Comparison of ENCODE assay signal across 8 mouse cellular contexts in genomic region chr11:66526046-66526980, GRCm38 (mm10). TPM values are rescaled to one million over a fixed set of nuclear protein-coding genes. Genes with fewer than 3 reads are reported as not detected.
DNase-seq lines count a peak whose midpoint lies in the region; ATAC-seq and TF ChIP-seq lines count a peak whose summit lies in the region.
"Had no signal": no experiment of that assay in that cellular context is flagged by ENCODE, and none has a peak within 500 bp of the region (broad histone marks: within the 10 kb centered on the region; RNA-seq: fewer than 3 reads in every experiment).

No protein-coding gene starts in this region.

- 2% methylated on average over 126 of the region's 126 CpGs for WGBS in embryonic facial prominence, embryonic 10.5 days
- under 1% methylated on average over 61 of the region's 126 CpGs for WGBS in midbrain, embryonic 12.5 days

- no peaks in the 10 kb centered on the region for H3K9me3 ChIP-seq in embryonic facial prominence, embryonic 10.5 days
- no peaks in the 10 kb centered on the region for H3K9me3 ChIP-seq in midbrain, embryonic 12.5 days

- peak overlapping the region; percentile 68 for H3K4me3 ChIP-seq in embryonic facial prominence, embryonic 10.5 days
- H3K4me3 ChIP-seq in midbrain, embryonic 12.5 days, result peak overlapping the region; percentile 70
- H3K4me3 ChIP-seq in testis, adult 2 months (ENCODE audit: control insufficient read depth, low read depth, low read length), result peak overlapping the region; percentile 76

- DNase-seq in ovary, postnatal 36 days (ENCODE audit: low spot score), result peak; percentile 61
- no peak for DNase-seq in ovary, postnatal 14 days (ENCODE audit: low spot score)
- peak; percentile 63 for DNase-seq in embryonic facial prominence, embryonic 10.5 days (ENCODE audit: low spot score)
- DNase-seq in heart, postnatal 10 days, result peak; percentile 4 to 15
- peak; percentile 19 to 23 for DNase-seq in left cerebral cortex, adult 8-10 months (ENCODE audit: low spot score in 2 of 2)

- ATAC-seq in midbrain, embryonic 12.5 days (ENCODE audit: low FRiP score, low read depth), result peak; percentile 83

- peaks cover 22% of the 10 kb centered on the region for H3K4me1 ChIP-seq in embryonic facial prominence, embryonic 10.5 days
- H3K4me1 ChIP-seq in midbrain, embryonic 12.5 days, result 0 out of 2 replicates have a peak, but pooled peaks cover 13% of the 10 kb centered on the region
- peaks cover 14% of the 10 kb centered on the region for H3K4me1 ChIP-seq in testis, adult 2 months (ENCODE audit: control insufficient read depth, insufficient read depth, low read length)

- H3K36me3 ChIP-seq in embryonic facial prominence, embryonic 10.5 days (replicated peaks), result no peaks in the 10 kb centered on the region
- H3K36me3 ChIP-seq in midbrain, embryonic 12.5 days, result no peaks in the 10 kb centered on the region
- no peaks in the 10 kb centered on the region for H3K36me3 ChIP-seq in testis, adult 2 months (ENCODE audit: control insufficient read depth, insufficient read depth, low read length)

- no peak for TF ChIP-seq CTCF in testis, adult 2 months (IDR thresholded peaks at IDR 0.05; ENCODE audit: control insufficient read depth, insufficient read depth, insufficient replicate concordance, low read depth, low read length)

- intact Hi-C loops in heart, postnatal 10 days (cut with DNase I), result no loop called here

- peak overlapping the region; percentile 68 for H3K9ac ChIP-seq in midbrain, embryonic 12.5 days (replicated peaks)

- H3K27ac ChIP-seq in embryonic facial prominence, embryonic 10.5 days (replicated peaks), result peak overlapping the region; percentile 65
- H3K27ac ChIP-seq in midbrain, embryonic 12.5 days (replicated peaks), result peak overlapping the region; percentile 60
- H3K27ac ChIP-seq in testis, adult 2 months (ENCODE audit: control insufficient read depth, insufficient read depth, low read depth, low read length), result no peak overlapping the region

- H3K27me3 ChIP-seq in embryonic facial prominence, embryonic 10.5 days (replicated peaks; ENCODE audit: low read depth, poor library complexity, severe bottlenecking), result peaks cover 97% of the 10 kb centered on the region
- H3K27me3 ChIP-seq in midbrain, embryonic 12.5 days, result peaks cover 87% of the 10 kb centered on the region
- no peaks in the 10 kb centered on the region for H3K27me3 ChIP-seq in testis, adult 2 months (ENCODE audit: control insufficient read depth, insufficient read depth, low read length)

- TF ChIP-seq POLR2A in testis, adult 2 months (IDR thresholded peaks at IDR 0.05; ENCODE audit: control insufficient read depth, low read depth, low read length), result no peak

- H3K4me2 ChIP-seq in midbrain, embryonic 12.5 days (replicated peaks), result peak overlapping the region; percentile 84

RNA-seq across cellular contexts. Expression of gene Shisa6, which starts 0.5 kb away (rescaled TPM):
- 0.08 and 0.22 TPM in 2 replicates for polyA plus RNA-seq in embryonic facial prominence, embryonic 10.5 days (2016; fragmentation: Nextera tagmentation; extraction: Ambion mirVana)
- total RNA-seq in heart, postnatal 10 days (2021), result under 1 TPM; 0.15 to 0.38 TPM
- total RNA-seq in left cerebral cortex, adult 8-10 months (2022), result 10 to 100 TPM; 11.4 to 15.4 (median 14.0) TPM
- 0.81 and 1.7 TPM in 2 replicates for polyA plus RNA-seq in midbrain, embryonic 12.5 days (2016; fragmentation: Nextera tagmentation; extraction: Ambion mirVana)
- 0.27 and 0.30 TPM in 2 replicates for polyA plus RNA-seq in testis, adult 2 months (2012; rRNA removed)
- total RNA-seq: common myeloid progenitor, adult 5-6 weeks had no signal
